Mouse (Mus musculus) T-helper 1 cell (primary cell): ENCODE measurements around the gene Vkorc1.
"Not testable (repeated sequence)": the region's sequence is repeated elsewhere in the genome, so short reads cannot be mapped to it uniquely, and the experiment has no call there.

ENCODE experiments used
- in situ Hi-C: fragments of 300-600 bp; cut with MboI, MseI; formaldehyde crosslinking; loops from one replicate; pipeline ENCODE4 v1.15.1; 2025; ENCODE audit warnings: high pct_unique_total_duplicates

Vkorc1 gene

DNA sequence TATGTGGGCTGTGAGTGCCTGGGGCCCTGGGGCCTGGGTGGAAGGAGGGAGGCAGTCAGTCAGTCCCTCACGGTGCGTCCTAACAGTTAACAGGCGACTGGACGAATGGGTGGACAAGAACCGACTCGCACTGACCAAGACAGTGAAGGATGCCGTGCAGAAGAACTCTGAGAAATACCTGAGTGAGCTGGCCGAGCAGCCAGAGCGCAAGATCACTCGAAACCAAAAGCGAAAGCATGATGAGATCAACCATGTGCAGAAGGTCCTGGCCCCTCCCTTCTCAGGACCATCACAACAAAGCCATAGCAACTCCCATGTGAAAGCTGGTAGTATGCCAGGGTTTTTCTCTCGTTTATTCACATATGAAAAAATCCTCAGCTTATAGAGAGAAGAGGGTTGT lies 19.9 kb upstream of the Vkorc1 start:
- in situ Hi-C loops: no loop called here

DNA sequence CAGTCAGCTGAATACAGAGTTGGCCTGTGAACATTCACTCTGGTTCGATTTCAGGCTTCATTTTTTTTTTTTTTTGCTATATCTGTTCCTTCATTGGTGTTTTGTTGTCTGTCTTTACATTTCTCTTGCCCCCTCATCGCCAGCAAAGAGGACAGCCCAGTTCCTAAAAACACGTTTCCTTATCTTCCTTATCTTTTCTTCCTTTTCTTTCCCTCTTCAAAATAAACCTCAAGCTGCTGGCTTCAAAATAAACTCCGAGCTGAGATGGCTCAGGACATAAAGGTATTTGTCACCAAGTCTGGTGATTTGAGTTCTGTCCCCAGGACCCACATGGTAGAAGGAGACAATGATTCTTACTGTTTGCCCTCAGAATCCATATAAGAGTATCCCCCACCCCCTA lies 17.5 kb upstream of the Vkorc1 start:
- in situ Hi-C loops: no loop called here

DNA sequence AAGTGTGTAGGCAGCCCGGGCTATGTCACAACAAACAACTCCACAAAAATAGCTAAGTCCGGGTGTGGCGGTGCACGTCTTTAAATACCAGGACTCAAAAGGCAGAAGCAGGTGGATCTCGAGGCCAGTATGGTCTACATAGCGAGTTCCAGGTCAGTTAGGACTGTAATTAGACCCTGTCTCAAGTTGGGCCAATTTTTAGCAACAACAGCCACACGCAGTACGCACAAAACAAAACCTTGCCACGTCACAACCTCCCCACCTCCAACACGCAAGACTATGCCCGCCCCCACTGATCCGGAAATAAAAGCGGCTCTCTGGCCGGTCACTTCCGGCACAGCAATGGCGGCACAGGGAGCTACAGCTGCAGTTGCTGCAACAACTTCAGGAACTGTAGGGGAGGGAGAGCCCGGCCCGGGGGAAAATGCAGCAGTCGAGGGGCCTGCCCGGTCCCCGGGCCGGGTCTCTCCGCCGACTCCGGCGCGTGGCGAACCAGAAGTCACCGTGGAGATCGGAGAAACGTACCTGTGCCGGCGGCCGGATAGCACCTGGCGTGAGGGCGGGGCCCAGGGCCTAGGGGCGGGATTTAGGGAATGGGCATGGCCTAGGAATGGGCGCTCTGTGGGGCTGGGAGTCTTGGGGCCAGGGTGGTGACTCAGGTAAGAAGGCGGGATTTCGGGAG lies 16.9 kb upstream of the Vkorc1 start, which contains the start of gene Kat8:
Gene Kat8, plus strand, starts transcription at position 327 of the 682 bp plus-strand sequence.
- in situ Hi-C loops: no loop called here

DNA sequence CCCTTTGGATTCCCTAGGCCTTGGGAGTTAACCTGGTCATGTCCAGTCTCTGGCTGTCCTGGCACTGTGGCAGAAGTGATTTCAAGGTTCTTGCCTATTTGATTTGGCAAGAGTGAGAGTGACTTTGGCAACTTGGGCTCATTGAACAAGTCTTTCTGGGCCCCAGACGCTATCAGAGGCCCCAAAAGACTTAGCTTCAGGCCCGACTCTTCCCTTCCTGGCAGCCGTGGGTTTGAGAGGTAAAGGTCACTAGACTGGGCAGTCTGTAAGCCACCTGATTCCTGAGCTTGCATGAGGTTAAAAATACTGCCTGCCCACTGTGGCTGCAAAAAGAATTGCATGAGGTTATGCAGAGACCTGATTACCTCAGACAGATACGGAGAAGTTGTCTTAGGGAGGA lies 13.2 kb upstream of the Vkorc1 start:
- in situ Hi-C loops: no loop called here

DNA sequence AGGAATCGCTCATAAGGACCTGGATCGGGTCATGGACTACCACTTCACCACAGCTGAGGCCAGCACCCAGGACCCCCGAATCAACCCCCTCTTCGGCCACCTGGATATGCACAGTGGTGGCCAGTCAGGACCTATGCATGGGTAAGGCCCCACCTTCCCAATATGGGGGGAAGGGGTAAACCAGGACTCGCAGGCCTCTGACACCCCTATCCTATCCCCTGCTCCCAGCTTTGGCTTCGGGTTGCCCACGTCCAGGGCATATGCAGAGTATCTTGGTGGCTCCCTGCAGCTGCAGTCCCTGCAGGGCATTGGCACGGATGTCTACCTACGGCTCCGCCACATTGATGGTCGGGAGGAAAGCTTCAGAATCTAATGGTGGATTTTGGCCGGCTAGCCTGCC lies 12.5 kb upstream of the Vkorc1 start:
- in situ Hi-C loops: no loop called here

DNA sequence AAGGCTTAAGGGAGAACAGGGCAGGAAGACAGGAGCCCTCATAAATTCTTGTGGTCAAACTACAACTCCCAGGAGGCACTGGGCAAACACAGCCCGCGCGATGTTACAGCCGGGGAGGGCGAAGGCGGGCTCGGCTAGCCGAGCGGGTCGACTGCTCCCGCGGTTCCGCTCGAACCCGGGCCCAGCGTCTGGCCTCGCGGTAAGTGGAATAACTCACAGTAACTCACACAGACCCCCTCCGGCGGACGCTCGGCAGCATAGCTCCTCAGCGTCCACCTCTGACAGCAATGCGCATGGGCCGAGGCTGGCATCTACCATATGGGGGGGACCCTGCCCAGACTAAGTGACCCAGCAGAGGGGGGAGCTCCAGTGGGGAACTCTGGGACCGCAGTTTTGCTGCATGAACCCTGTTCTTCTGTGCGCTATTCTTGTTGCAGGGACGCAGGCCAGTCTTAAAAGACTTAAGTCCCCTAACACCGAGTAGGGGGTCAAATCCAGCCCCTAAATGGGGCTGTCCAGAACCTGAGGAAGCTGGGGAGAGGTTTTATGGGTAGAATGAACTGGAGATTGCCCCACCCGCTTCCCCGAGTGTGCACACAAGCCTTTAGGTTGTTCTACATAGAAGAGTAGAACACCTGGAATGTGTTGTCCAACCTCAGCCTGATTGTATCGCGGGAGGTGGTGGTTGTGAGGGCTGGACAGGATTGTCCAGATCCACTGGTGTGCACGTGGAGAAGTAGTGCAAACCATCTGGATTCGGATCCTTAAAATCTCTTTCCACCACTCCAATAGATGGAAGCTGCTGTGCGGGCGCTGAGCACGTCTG lies 8.8 kb upstream of the Vkorc1 start, which contains the start of gene Bckdk:
Gene Bckdk, plus strand, starts transcription at position 112 of the 826 bp plus-strand sequence.
- in situ Hi-C loops: no loop called here

DNA sequence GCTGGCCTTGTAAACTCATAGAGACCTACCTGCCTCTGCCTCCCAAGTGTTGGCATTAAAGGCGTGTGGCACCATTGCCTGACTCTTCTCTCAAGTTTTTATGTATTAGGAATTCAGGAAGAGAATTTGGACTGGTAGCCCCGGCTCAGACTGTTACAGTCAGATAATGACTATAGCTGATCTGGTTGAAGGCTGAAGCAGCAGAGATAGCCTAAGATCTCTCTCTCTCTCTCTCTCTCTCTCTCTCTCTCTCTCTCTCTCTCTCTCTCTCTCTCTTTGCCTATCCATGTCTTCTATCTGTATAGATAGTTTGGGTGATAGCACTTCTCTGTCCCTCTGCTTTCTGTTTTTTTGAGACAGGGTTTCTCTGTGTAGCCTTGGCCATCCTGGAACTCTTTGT lies 6.4 kb upstream of the Vkorc1 start:
- in situ Hi-C loops: no loop called here

DNA sequence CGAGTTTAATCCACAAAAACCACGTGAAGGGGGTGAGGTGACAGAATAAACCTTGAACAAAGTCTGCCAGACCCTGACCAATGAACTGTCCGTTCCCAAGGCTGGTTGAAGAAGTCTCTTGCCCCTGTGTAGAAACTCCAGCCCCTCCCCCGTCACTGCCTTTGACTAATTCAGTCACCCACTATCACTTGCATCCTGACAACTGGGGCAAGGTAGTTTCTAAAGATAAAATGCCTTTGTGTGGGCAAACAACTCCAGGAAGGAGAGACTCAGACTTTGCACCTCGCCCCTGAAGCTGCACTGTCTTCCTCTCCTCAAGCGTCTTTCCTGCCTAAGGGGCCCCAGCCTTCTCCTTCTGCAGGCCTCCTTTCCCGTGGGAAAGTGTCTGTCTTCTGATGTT lies 4.6 kb upstream of the Vkorc1 start:
- in situ Hi-C loops: no loop called here

DNA sequence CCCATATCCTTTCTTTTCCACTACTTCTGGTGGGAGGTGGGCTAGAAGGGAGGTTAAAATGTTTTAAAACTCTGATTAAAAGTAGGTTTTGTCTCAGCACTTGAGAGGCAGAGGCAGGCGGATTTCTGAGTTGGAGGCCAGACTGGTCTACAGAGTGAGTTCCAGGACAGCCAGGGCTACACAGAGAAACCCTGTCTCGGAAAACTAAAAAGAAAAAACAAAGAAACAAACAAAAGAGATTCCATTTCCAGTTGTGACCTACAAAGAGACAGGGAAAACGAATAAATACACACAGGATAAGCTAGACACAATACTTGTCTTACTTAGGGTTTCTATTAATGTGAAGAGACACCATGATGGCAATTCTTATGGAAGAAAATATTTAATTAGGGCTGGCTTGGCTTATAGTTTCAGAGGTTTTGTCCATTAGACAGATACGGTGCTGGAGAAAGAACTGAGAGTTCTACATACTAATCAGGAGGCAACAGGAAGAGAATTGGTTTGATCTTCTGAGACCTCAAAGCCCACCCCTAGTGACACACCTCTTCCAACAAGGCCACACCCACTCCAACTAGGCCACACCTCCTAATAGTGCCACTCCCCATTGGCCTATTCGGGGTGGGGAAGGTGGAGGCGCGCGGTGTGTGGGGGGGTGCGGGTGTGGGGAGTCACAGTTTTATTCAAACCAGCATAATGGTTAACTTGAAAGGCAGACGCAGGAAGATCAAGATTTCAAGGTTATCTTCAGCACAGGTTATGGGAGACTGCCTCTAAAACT lies 3.0 kb upstream of the Vkorc1 start:
- in situ Hi-C loops: no loop called here

DNA sequence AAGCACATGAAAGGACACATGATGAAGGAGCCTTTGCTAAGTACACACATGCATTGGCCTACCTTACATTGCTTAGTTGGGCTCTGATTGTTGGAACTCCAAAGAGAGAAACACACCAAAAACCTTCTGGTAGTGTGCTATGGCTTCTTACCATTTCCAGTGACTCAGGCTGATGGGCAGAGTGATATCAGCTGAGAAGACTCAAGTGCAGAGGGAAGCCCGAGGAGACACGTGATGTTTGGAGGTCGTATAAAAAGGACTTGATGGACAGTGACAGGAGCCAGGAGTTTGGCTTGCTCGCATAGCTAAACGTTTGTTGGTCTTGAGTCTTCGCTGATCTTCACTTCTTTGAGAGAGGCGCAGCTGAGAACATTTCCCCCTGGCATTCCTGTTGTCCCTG lies 2.1 kb upstream of the Vkorc1 start:
- in situ Hi-C loops: no loop called here

DNA sequence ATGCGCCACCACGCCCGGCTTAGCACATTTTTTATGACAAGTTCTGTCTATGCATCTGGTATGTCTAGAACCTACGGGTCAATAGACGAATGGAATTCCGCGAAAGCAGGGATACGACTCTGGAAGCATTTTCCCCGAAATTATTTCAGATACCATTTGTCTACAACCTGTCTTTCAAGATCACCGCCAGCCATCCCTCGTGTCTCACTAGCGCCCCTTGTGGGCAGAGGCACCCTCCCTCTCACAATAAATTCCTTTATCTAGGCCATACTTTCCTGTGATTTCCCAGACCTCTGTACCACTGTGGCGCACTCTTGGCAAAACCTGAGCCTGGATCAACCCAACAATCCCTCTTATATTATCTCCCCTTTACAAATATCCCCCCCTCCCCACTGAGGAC lies 967 bp upstream of the Vkorc1 start:
- in situ Hi-C loops: no loop called here

DNA sequence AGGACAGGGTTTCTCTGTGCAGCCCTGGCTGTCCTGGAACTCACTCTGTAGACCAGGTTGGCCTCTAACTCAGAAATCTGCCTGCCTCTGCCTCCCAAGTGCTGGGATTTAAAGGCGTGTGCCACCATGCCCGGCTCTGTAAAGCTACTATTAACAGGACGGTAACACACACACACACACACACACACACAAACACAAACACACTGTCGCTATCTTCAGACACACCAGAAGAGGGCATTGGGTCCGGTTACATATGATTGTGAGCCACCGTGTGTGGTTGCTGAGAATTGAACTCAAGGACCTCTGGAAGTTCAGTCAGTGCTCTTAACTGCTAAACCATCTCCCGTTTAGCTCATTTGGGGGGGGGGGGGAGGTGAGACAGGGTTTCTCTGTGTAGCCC lies 474 bp upstream of the Vkorc1 start:
- in situ Hi-C loops: not testable (repeated sequence)

DNA sequence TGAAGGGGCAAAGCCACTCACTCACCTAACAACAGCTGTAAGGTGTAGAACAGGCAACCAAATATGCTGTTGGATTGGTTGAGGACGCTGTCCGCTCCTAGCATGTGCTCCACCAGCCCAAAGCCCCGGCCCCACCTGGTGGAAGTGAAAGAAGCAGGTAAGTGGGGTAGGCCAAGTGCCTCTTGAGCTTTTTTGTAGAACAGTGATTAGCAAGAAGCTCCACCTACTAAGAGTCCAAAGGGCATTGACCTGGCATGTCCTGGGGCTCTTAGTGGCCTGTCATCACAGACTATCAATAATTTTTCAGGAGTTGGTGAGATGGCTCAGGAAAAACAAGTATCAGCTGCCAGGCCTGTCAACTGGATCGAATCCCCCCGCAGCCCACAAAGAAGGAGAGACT lies 937 bp downstream of the Vkorc1 start:
- in situ Hi-C loops: no loop called here

DNA sequence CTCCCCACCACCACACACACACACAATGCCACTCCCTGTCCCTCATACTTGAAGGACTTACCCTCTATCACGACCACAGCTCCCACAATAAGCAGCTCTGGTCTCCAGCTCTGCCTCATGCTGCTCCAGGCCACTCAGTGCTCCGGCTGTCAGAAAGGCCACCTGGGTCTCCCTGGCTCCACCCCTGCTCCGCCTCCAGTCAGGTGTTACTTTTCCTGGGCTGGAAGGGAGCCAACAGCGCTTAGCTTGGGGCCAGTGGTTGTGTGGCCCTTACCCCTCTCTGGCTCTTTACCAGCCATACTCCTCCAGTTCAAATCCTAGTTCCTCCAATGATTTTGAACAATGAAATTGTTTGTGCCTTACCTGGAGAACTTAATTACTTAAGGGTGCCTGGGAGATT lies 4.6 kb downstream of the Vkorc1 start, which contains the start of gene Prss53:
Gene Prss53, minus strand, starts transcription at position 173 of the 400 bp plus-strand sequence.
- in situ Hi-C loops: no loop called here

DNA sequence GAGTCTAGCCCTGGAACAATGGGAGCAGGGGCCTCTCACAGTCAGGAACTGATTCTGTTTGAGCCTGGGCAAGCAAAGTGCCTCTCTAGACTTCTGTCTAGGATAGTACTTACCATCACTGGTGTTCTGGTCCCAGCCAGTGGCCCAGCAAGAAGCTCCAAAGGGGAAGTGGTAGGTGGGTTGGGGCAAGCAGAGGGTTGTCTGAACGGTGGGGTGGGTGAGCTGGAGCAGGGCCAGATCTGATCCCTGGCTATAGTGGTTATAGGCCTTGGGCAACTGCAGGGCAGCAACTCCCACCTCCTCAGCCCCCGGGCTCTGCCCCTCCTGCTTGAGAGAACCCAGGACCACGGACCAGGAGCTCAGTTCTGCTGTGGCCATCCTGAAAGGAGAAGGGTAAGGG lies 6.6 kb downstream of the Vkorc1 start:
- in situ Hi-C loops: no loop called here

DNA sequence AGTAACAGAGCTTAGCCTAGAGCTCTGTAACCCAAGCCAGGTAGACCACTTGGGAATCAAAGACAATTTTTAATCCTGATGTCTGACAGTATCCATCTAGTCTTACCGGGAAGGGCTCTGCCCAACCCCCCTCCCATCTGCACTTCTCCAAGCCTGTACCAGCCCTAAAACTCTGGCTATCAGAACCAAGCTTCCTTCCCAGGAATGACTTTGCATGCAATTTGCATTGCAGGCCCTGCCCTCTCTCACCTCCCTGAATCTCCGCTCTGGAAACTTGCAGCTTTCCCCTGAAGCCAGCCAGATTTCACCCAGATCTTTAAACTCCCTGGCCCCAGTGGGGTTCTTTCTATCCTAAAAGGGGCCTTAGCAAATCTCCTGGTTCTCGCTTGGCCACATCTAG lies 7.6 kb downstream of the Vkorc1 start:
- in situ Hi-C loops: no loop called here

DNA sequence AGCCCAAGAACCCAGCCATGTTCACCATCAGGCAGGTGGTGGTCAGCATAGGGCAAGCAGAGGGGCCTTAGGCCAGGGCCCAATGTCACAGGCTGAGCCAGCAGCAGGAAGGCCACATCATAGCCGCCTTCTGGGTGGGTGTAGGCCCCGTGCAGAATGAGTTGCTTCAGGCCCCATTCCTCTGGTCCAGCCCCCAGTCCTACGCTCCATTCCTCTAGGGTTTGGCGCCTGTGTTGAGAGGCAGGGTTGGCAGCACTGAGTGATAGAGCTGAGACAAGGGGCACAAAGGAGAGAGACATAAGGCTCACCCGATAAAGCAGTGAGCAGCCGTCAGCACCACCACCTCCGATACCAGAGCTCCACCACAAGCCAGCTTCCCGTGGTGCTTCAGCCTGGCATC lies 8.2 kb downstream of the Vkorc1 start:
- in situ Hi-C loops: no loop called here

DNA sequence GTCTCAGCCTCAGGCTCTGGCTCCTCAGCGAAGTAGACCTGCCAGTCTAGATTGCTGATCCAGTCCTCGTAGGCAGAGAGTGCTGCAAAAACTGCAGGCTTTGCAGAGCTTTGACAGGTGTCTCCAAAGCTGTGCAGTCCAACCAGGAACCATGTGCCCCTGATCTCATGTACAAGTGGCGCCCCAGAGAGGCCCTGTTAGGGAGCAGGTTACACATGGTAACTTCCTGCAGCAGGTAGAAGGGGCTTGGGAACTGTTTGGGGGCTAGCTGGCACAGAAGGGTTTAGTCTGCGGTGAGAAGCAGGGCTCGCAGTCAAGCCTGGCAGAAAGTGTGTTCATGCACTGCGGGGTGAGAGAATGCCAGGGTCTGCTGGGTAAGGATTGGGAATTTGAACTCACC lies 8.9 kb downstream of the Vkorc1 start:
- in situ Hi-C loops: no loop called here

DNA sequence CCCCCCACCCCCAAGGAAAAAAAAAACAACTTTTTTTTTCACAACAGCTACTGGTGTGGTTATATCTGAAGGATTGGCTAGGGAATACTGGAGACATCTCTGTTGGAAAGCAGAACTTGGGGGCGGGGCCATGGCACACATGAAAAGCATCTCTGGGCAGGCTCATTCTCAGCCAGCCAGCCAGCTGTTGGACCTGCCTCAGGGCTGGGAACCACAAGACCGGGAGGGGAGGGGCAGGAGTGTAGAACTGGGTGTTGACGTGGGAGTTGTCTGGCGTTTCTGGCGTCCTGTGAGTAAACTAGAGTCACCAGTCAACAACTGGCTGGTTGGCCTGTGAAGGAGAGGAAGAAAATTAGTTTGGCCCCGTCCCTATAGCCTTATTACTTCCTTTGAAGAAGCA lies 9.5 kb downstream of the Vkorc1 start:
- in situ Hi-C loops: no loop called here

DNA sequence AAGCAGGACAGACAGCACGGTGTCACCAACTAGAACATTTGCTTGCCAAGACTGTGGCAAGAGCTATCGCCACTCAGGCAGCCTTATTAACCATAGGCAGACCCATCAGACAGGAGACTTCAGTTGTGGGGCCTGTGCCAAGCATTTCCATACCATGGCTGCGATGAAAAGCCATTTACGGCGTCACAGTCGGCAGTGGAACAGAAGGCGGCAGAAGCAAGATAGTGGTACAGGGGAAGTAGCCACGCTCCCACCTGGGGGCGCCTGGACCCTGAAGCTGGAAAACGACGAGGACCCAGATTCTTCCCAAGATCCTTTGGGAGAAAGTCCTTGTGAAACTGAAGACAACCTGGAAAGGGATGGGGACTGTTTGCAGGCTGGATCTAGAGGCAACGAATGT lies 15.0 kb downstream of the Vkorc1 start:
- in situ Hi-C loops: no loop called here

DNA sequence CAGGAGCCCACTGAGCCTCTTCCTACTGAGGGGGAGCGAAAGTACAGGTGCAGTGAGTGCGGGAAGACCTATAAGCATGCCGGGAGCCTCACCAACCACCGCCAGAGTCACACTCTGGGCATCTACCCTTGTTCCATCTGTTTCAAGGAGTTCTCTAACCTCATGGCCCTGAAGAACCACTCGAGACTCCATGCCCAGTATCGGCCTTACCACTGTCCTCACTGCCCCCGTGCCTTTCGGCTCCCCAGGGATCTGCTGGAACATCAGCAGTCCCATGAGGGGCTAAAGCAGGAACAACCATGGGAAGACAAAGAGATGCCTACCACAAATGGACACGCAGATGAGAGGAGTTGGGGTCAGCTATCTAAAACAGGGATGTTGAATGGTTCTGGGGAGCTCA lies 16.1 kb downstream of the Vkorc1 start:
- in situ Hi-C loops: no loop called here
